Mouse (Mus musculus) lung, embryonic 16.5 days (tissue): ENCODE measurements around the gene Nr1h4. TPM values are rescaled to one million over a fixed set of nuclear protein-coding genes. Genes with fewer than 3 reads are reported as not detected.

Experiments used
- ATAC-seq: fragments of 200-750 bp; cut with Nextera tagmentation; 2 replicates; pipeline ENCODE4 v1.8.0; 2017; ENCODE audit warnings: low read depth, mild to moderate bottlenecking, moderate library complexity
- H3K27ac ChIP-seq: fragments of 300-500 bp; sonication (generic); 2 replicates; pipeline ENCODE4 v1.5.1; 2014; ENCODE audit warnings: mild to moderate bottlenecking, control low read depth, low read length
- H3K27me3 ChIP-seq: fragments of 300-500 bp; sonication (generic); 2 replicates; pipeline ENCODE4 v1.6.1; 2014; ENCODE audit warnings: low read depth, low read length, mixed read lengths; ENCODE audit not compliant: control insufficient read depth, insufficient read depth
- H3K36me3 ChIP-seq: fragments of 300-500 bp; sonication (generic); 2 replicates; pipeline ENCODE4 v1.6.1; 2014; ENCODE audit warnings: low read length; ENCODE audit not compliant: control insufficient read depth, insufficient read depth
- H3K4me1 ChIP-seq: fragments of 300-500 bp; sonication (generic); replicated peaks from 2 replicates; pipeline ENCODE4 v1.6.1; 2014; ENCODE audit warnings: low read length, mixed read lengths; ENCODE audit not compliant: control insufficient read depth, insufficient read depth
- H3K4me2 ChIP-seq: fragments of 300-500 bp; sonication (generic); 2 replicates; pipeline ENCODE4 v1.6.1; 2014; ENCODE audit warnings: low read depth, low read length, control low read depth
- H3K4me3 ChIP-seq: fragments of 300-500 bp; sonication (generic); 2 replicates; pipeline ENCODE4 v1.5.1; 2014; ENCODE audit warnings: mild to moderate bottlenecking, low read length, control low read depth
- H3K9ac ChIP-seq: fragments of 300-500 bp; sonication (generic); 2 replicates; pipeline ENCODE4 v1.6.1; 2014; ENCODE audit warnings: low read length, control low read depth
- H3K9me3 ChIP-seq: fragments of 300-500 bp; sonication (generic); 2 replicates; pipeline ENCODE4 v1.6.1; 2016; ENCODE audit warnings: low read length; ENCODE audit not compliant: control insufficient read depth
- WGBS: fragments of 180-500 bp; shearing (Covaris S2); extraction: QIAGEN DNeasy Blood & Tissue Kit; methylation state at CpG from one replicate; pipeline ENCODE4 v1.1.7; 2014; 5-methylcytosine and 5-hydroxymethylcytosine counted together
- polyA plus RNA-seq: library from polyadenylated mRNA; unstranded; fragments of >200 nt; fragmentation: Nextera tagmentation; extraction: Ambion mirVana; gene quantifications from 2 replicates; pipeline ENCODE4 v1.2.1, GENCODE M21; 2015

Nr1h4 gene
- polyA plus RNA-seq, 1 experiment from 2014 or later: 0.16 TPM

- Histone ChIP-seq H3K4me1 (no peaks in the 10 kb centered on the region), H3K27ac (no peak overlapping the region), H3K36me3 (peaks cover 4% of the 10 kb centered on the region; the same call in 1 of the 2 replicates), H3K4me3 (no peak overlapping the region), H3K9me3 (no peaks in the 10 kb centered on the region), H3K4me2 (no peak overlapping the region), H3K27me3 (no peaks in the 10 kb centered on the region), H3K9ac (no peak overlapping the region)
- no peak for ATAC-seq
- 84% methylated on average over 12 of the region's 12 CpGs for WGBS
These were observed 98.0 kb downstream of the Nr1h4 start for GRCm38 (mm10) chr10:89435413-89435812.

- ATAC-seq: no peak
- Histone ChIP-seq H3K4me1 (no peaks in the 10 kb centered on the region), H3K36me3 (peaks cover 6% of the 10 kb centered on the region), H3K4me2 (no peak overlapping the region), H3K9ac (no peak overlapping the region), H3K27me3 (no peaks in the 10 kb centered on the region), H3K4me3 (no peak overlapping the region), H3K9me3 (no peaks in the 10 kb centered on the region), H3K27ac (no peak overlapping the region)
- WGBS: 75% methylated on average over 17 of the region's 17 CpGs
These were observed 98.7 kb downstream of the Nr1h4 start for GRCm38 (mm10) chr10:89434509-89435210.

- ATAC-seq: no peak
- Histone ChIP-seq H3K4me3 (no peak overlapping the region), H3K27ac (no peak overlapping the region), H3K4me1 (no peaks in the 10 kb centered on the region), H3K27me3 (no peaks in the 10 kb centered on the region), H3K9me3 (no peaks in the 10 kb centered on the region), H3K4me2 (no peak overlapping the region), H3K9ac (no peak overlapping the region), H3K36me3 (peaks cover 9% of the 10 kb centered on the region)
- WGBS: 88% methylated on average over 13 of the region's 13 CpGs
These were observed 100.6 kb downstream of the Nr1h4 start for GRCm38 (mm10) chr10:89432743-89433142.

GRCm38 (mm10) chr10:89430751-89431150 lies 102.6 kb downstream of the Nr1h4 start:
- H3K36me3 ChIP-seq: peaks cover 12% of the 10 kb centered on the region
- no peaks in the 10 kb centered on the region for H3K27me3 ChIP-seq
- no peaks in the 10 kb centered on the region for H3K4me1 ChIP-seq
- no peak for ATAC-seq
- no peak overlapping the region for H3K4me2 ChIP-seq
- 91% methylated on average over 7 of the region's 7 CpGs for WGBS
- no peak overlapping the region for H3K4me3 ChIP-seq
- no peaks in the 10 kb centered on the region for H3K9me3 ChIP-seq
- H3K9ac ChIP-seq: no peak overlapping the region
- H3K27ac ChIP-seq: no peak overlapping the region

GRCm38 (mm10) chr10:89424800-89425393 lies 108.5 kb downstream of the Nr1h4 start:
- 85% methylated on average over 11 of the region's 11 CpGs for WGBS
- no peaks in the 10 kb centered on the region for H3K27me3 ChIP-seq
- no peak overlapping the region for H3K27ac ChIP-seq
- no peak overlapping the region for H3K4me2 ChIP-seq
- peaks cover 19% of the 10 kb centered on the region for H3K36me3 ChIP-seq
- H3K4me3 ChIP-seq: no peak overlapping the region
- no peak overlapping the region for H3K9ac ChIP-seq
- no peaks in the 10 kb centered on the region for H3K9me3 ChIP-seq
- no peak for ATAC-seq
- H3K4me1 ChIP-seq: no peaks in the 10 kb centered on the region

GRCm38 (mm10) chr10:89424217-89424616 lies 109.2 kb downstream of the Nr1h4 start:
- Histone ChIP-seq H3K27ac (no peak overlapping the region), H3K9me3 (no peaks in the 10 kb centered on the region), H3K27me3 (no peaks in the 10 kb centered on the region), H3K4me3 (no peak overlapping the region), H3K36me3 (peaks cover 15% of the 10 kb centered on the region), H3K9ac (no peak overlapping the region), H3K4me2 (no peak overlapping the region), H3K4me1 (no peaks in the 10 kb centered on the region)
- WGBS: 90% methylated on average over 9 of the region's 9 CpGs
- no peak for ATAC-seq

DNA sequence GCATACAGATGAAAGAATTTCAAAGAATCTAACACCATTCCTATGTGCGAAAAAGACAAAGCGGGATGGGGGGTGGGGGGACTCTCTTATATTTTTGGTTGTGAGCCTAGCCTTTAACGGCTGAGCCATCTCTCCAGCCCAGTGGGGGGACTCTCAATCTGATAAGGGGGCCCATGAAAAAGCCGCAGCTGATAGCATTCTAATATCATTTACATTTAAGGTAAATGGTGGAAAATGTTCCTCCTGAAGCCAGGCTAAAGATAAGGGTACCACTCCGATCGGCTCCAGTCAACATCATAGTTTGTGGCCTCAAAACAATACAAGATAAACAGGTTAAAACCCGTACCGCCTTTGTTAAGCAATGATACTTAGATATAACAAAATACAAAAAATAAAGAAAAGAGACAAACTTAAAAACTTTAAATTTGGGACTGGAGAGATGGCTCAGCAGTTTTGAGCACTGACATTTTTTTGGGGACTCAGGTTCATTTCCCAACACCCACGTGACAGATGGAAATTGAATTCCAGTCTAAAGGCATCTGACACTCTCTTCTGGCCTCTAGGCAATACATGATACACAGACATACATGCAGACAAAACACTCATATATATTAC lies 110.1 kb downstream of the Nr1h4 start:
- Histone ChIP-seq H3K9me3 (no peaks in the 10 kb centered on the region), H3K9ac (no peak overlapping the region), H3K4me2 (no peak overlapping the region), H3K27me3 (no peaks in the 10 kb centered on the region), H3K27ac (no peak overlapping the region), H3K4me1 (no peaks in the 10 kb centered on the region), H3K4me3 (no peak overlapping the region), H3K36me3 (peaks cover 15% of the 10 kb centered on the region)
- 89% methylated on average over 9 of the region's 9 CpGs for whole genome bisulfite sequencing
- ATAC-seq: no peak

GRCm38 (mm10) chr10:89422504-89423158 lies 110.8 kb downstream of the Nr1h4 start:
- Histone ChIP-seq H3K27ac (no peak overlapping the region), H3K4me2 (no peak overlapping the region), H3K4me3 (no peak overlapping the region), H3K9me3 (no peaks in the 10 kb centered on the region), H3K9ac (no peak overlapping the region), H3K27me3 (no peaks in the 10 kb centered on the region), H3K36me3 (peaks cover 17% of the 10 kb centered on the region), H3K4me1 (no peaks in the 10 kb centered on the region)
- no peak for ATAC-seq
- 91% methylated on average over 8 of the region's 8 CpGs for WGBS

DNA sequence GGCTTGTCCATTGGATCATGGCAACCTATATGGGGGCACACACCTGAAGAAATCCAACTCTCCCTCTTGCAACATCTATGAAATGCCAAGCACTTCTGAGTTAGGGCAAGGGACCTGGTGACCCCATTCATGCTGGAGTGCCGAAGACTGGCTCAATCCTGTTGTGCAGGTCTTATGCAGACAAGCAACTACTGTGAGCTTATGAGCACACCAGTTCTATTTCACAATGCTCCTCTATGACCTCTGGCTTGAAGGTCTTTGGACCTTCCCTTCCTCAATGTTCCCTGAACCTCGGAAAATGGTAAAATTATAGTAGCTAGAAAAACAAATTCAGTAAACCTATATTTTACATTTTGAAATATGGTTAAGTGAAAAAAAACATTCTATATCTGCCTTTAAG lies 115.4 kb downstream of the Nr1h4 start:
- Histone ChIP-seq H3K4me2 (no peak overlapping the region), H3K27ac (no peak overlapping the region), H3K4me3 (no peak overlapping the region), H3K27me3 (no peaks in the 10 kb centered on the region), H3K4me1 (no peaks in the 10 kb centered on the region), H3K9me3 (no peaks in the 10 kb centered on the region), H3K9ac (no peak overlapping the region), H3K36me3 (peaks cover 30% of the 10 kb centered on the region)
- whole genome bisulfite sequencing: 86% methylated on average over 2 of the region's 2 CpGs
- no peak for ATAC-seq
